Mouse (Mus musculus): ENCODE data around the gene Grsf1. TPM values are rescaled to one million over a fixed set of nuclear protein-coding genes. Genes with fewer than 3 reads are reported as not detected.

Gene Grsf1
- polyA plus RNA-seq, 1 experiment from 2014 or later: 31.2 TPM

GRCm38 (mm10) chr5:88684226-88684625 is 8.3 kb upstream of the Grsf1 start:
- Histone ChIP-seq H3K4me1 (replicated peaks; ENCODE audit: control insufficient read depth, insufficient read depth, low read length) (0 out of 2 replicates have a peak, but pooled peaks cover 3% of the 10 kb centered on the region), H3K27me3 (replicated peaks; ENCODE audit: control insufficient read depth, insufficient read depth, low read length) (no peaks in the 10 kb centered on the region), H3K9me3 (ENCODE audit: control insufficient read depth) (no peaks in the 10 kb centered on the region), H3K27ac (ENCODE audit: low read depth, low read length) (no peak overlapping the region), H3K4me3 (ENCODE audit: low read depth, low read length) (no peak overlapping the region), H3K36me3 (ENCODE audit: control insufficient read depth, insufficient read depth) (no peaks in the 10 kb centered on the region), H3K4me2 (replicated peaks; ENCODE audit: low read depth) (no peak overlapping the region), H3K9ac (ENCODE audit: low read depth, low read length) (no peak overlapping the region)
- WGBS: 16% methylated on average over 3 of the region's 3 CpGs
- no peak for TF ChIP-seq CTCF (IDR thresholded peaks at IDR 0.05; ENCODE audit: low read depth)
- ATAC-seq: no peak

GRCm38 (mm10) chr5:88683706-88684105 is 7.7 kb upstream of the Grsf1 start:
- H3K9ac ChIP-seq (ENCODE audit: low read depth, low read length): no peak overlapping the region
- H3K36me3 ChIP-seq (ENCODE audit: control insufficient read depth, insufficient read depth): no peaks in the 10 kb centered on the region
- WGBS: 67% methylated on average over 9 of the region's 9 CpGs
- no peak overlapping the region for H3K4me3 ChIP-seq (ENCODE audit: low read depth, low read length)
- peaks cover 7% of the 10 kb centered on the region; the same call in 1 of the 2 replicates for H3K4me1 ChIP-seq (replicated peaks; ENCODE audit: control insufficient read depth, insufficient read depth, low read length)
- H3K4me2 ChIP-seq (replicated peaks; ENCODE audit: low read depth): no peak overlapping the region
- ATAC-seq: no peak
- no peaks in the 10 kb centered on the region for H3K27me3 ChIP-seq (replicated peaks; ENCODE audit: control insufficient read depth, insufficient read depth, low read length)
- TF ChIP-seq CTCF (IDR thresholded peaks at IDR 0.05; ENCODE audit: low read depth): no peak
- no peak overlapping the region for H3K27ac ChIP-seq (ENCODE audit: low read depth, low read length)
- H3K9me3 ChIP-seq (ENCODE audit: control insufficient read depth): no peaks in the 10 kb centered on the region

DNA sequence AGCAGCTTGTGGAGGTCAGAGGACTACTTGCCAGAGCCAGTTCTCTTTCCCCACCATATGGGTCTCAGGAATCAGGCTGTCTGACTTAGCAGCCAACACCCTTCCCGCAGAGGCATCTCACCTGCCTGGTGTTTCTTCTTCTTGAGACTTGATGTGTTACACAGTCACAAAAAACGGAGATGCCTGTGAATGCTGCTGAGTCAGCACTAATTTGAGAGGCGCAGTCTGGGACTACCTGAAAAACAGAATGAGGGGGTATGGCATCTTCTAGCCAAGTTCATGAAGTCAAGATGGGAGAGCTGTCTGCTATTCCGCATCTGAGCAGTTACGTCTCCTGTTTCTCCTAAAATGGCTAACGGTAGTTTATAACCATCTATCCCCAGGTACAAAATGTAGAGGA is 4.6 kb upstream of the Grsf1 start:
- no peak overlapping the region for H3K27ac ChIP-seq (ENCODE audit: low read depth, low read length)
- peaks cover 7% of the 10 kb centered on the region; the same call in 1 of the 2 replicates for H3K4me1 ChIP-seq (replicated peaks; ENCODE audit: control insufficient read depth, insufficient read depth, low read length)
- no peak overlapping the region for H3K4me2 ChIP-seq (replicated peaks; ENCODE audit: low read depth)
- no peaks in the 10 kb centered on the region for H3K9me3 ChIP-seq (ENCODE audit: control insufficient read depth)
- TF ChIP-seq CTCF (IDR thresholded peaks at IDR 0.05; ENCODE audit: low read depth): no peak
- 85% methylated on average over 6 of the region's 6 CpGs for WGBS
- no peak for ATAC-seq
- H3K4me3 ChIP-seq (ENCODE audit: low read depth, low read length): no peak overlapping the region
- no peaks in the 10 kb centered on the region for H3K36me3 ChIP-seq (ENCODE audit: control insufficient read depth, insufficient read depth)
- H3K27me3 ChIP-seq (replicated peaks; ENCODE audit: control insufficient read depth, insufficient read depth, low read length): no peaks in the 10 kb centered on the region
- H3K9ac ChIP-seq (ENCODE audit: low read depth, low read length): no peak overlapping the region

- no peaks in the 10 kb centered on the region for H3K36me3 ChIP-seq (ENCODE audit: control insufficient read depth, insufficient read depth)
- peaks cover 11% of the 10 kb centered on the region for H3K4me1 ChIP-seq (replicated peaks; ENCODE audit: control insufficient read depth, insufficient read depth, low read length)
- no peaks in the 10 kb centered on the region for H3K27me3 ChIP-seq (replicated peaks; ENCODE audit: control insufficient read depth, insufficient read depth, low read length)
- no peak overlapping the region; the same call in 1 of the 2 replicates for H3K9ac ChIP-seq (ENCODE audit: low read depth, low read length)
- no peaks in the 10 kb centered on the region for H3K9me3 ChIP-seq (ENCODE audit: control insufficient read depth)
- no peak for TF ChIP-seq CTCF (IDR thresholded peaks at IDR 0.05; ENCODE audit: low read depth)
- 29% methylated on average over 6 of the region's 6 CpGs for WGBS
- H3K4me2 ChIP-seq (replicated peaks; ENCODE audit: low read depth): peak overlapping the region; percentile 49
- no peak overlapping the region for H3K4me3 ChIP-seq (ENCODE audit: low read depth, low read length)
- no peak overlapping the region for H3K27ac ChIP-seq (ENCODE audit: low read depth, low read length)
- no peak for ATAC-seq
Measured at GRCm38 (mm10) chr5:88679341-88679740, 3.4 kb upstream of the Grsf1 start.

GRCm38 (mm10) chr5:88678929-88679328 is 3.0 kb upstream of the Grsf1 start:
- Histone ChIP-seq H3K27ac (ENCODE audit: low read depth, low read length) (no peak overlapping the region), H3K9me3 (ENCODE audit: control insufficient read depth) (no peaks in the 10 kb centered on the region), H3K27me3 (replicated peaks; ENCODE audit: control insufficient read depth, insufficient read depth, low read length) (no peaks in the 10 kb centered on the region), H3K4me1 (replicated peaks; ENCODE audit: control insufficient read depth, insufficient read depth, low read length) (peaks cover 12% of the 10 kb centered on the region), H3K9ac (ENCODE audit: low read depth, low read length) (no peak overlapping the region; the same call in 1 of the 2 replicates), H3K36me3 (ENCODE audit: control insufficient read depth, insufficient read depth) (no peaks in the 10 kb centered on the region), H3K4me2 (replicated peaks; ENCODE audit: low read depth) (peak overlapping the region; percentile 49), H3K4me3 (ENCODE audit: low read depth, low read length) (no peak overlapping the region)
- ATAC-seq: no peak
- WGBS: 26% methylated on average over 7 of the region's 7 CpGs
- TF ChIP-seq CTCF (IDR thresholded peaks at IDR 0.05; ENCODE audit: low read depth): no peak

DNA sequence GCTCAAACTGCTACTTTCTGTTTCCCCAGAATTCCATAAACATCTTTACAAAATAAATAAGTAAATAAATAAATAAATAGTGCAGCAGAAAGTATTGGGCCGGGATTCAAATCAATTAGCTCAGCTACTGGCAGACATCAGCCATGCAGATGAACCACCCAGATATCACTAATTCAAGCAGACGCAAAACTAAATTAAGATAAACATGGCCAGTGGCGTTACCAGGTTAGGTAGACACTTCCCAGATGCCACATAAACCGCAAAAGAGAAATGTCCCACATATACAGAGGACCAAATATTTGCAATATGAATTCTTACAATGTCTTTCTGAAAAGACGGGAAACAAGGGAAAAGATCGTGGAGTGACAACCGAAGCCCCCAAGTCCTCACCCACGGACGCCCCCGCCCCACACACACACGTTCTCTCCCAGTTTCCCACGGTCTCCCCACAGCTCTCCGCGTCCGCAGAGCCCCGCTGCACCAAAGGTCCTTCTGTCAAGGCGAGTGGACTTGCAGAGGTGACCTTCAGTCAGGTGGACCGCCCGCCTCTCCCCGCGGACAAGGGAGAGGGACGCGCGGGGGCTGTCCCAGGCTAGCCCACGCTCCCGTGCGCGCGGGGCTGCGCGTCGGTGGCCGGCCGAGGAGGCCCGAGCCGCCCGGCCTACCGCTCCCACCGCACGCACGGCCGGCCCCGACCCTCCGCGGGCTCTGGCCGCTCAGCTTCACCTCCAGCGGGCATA is 1.1 kb downstream of the Grsf1 start:
- no peak for TF ChIP-seq CTCF (IDR thresholded peaks at IDR 0.05; ENCODE audit: low read depth)
- peak; percentile 31 for ATAC-seq
- H3K27me3 ChIP-seq (replicated peaks; ENCODE audit: control insufficient read depth, insufficient read depth, low read length): no peaks in the 10 kb centered on the region
- H3K9ac ChIP-seq (ENCODE audit: low read depth, low read length): peak overlapping the region; percentile 99
- WGBS: under 1% methylated on average over 47 of the region's 47 CpGs
- peak overlapping the region; percentile 89 for H3K4me2 ChIP-seq (replicated peaks; ENCODE audit: low read depth)
- H3K4me3 ChIP-seq (ENCODE audit: low read depth, low read length): peak overlapping the region; percentile 96
- no peaks in the 10 kb centered on the region for H3K9me3 ChIP-seq (ENCODE audit: control insufficient read depth)
- peaks cover 18% of the 10 kb centered on the region for H3K36me3 ChIP-seq (ENCODE audit: control insufficient read depth, insufficient read depth)
- peak overlapping the region; percentile 98 for H3K27ac ChIP-seq (ENCODE audit: low read depth, low read length)
- H3K4me1 ChIP-seq (replicated peaks; ENCODE audit: control insufficient read depth, insufficient read depth, low read length): peaks cover 12% of the 10 kb centered on the region

Data from intestine, postnatal 0 days (tissue).